Comparison of ENCODE assay signal across 26 mouse cellular contexts in the genomic region with DNA sequence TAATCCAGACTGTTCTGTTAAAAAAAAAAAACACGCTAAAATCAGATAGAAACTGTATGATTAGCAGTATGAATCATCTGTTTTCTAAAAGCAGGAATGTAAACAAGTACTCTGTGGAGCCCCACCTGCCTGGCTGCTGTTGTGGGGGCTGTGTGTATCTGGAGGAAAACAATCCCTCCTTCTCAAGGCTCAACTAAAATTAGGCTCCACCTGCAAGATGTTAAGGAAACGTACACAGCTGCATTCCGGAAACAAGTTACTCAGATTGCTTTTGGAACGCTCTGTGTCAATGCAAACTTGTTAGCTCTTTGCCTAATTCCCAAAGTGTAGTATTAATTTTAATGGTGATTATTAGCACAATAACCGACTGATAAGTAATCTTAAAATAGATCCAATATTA.
A peak's percentile ranks its signal among the peaks of the same experiment; 100 is the strongest.
DNase-seq lines count a peak whose midpoint lies in the region; ATAC-seq and TF ChIP-seq lines count a peak whose summit lies in the region.
"Had no signal": no experiment of that assay in that cellular context is flagged by ENCODE, and none has a peak within 500 bp of the region (broad histone marks: within the 10 kb centered on the region; RNA-seq: fewer than 3 reads in every experiment).

No protein-coding gene starts in this region.

- peaks cover 31% of the 10 kb centered on the region for H3K4me1 ChIP-seq in heart, embryonic 16.5 days (ENCODE audit: control insufficient read depth, insufficient read depth, low read length)
- peaks cover 25% of the 10 kb centered on the region; the same call in 1 of the 2 replicates for H3K4me1 ChIP-seq in lung, postnatal 0 days (ENCODE audit: insufficient read depth, low read depth, low read length)
- H3K4me1 ChIP-seq in embryonic facial prominence, embryonic 10.5 days: peaks cover 77% of the 10 kb centered on the region
- no peaks in the 10 kb centered on the region for H3K4me1 ChIP-seq in stomach, postnatal 0 days (replicated peaks; ENCODE audit: control insufficient read depth, insufficient read depth)

- intact Hi-C loops in heart, postnatal 10 days (cut with DNase I): loop anchor here (5.0 kb wide), 1 partner anchor 94 kb away; the partner anchor contains the start of gene Adgrl2

- ATAC-seq in heart, embryonic 16.5 days (replicated peaks; ENCODE audit: extremely low read depth, insufficient read depth, low FRiP score): no peak
- no peak for ATAC-seq in lung, postnatal 0 days
- ATAC-seq in stomach, postnatal 0 days (ENCODE audit: low FRiP score, low TSS enrichment): no peak
- ATAC-seq: CD4-positive, CD25-positive, alpha-beta regulatory T cell, adult 4 months; forebrain, embryonic 14.5 days; midbrain, embryonic 16.5 days had no signal

- 35% methylated on average over 5 of the region's 5 CpGs for WGBS in heart, embryonic 16.5 days
- 19% methylated on average over 5 of the region's 5 CpGs for WGBS in lung, postnatal 0 days
- 43% methylated on average over 5 of the region's 5 CpGs for WGBS in embryonic facial prominence, embryonic 10.5 days
- 18% methylated on average over 5 of the region's 5 CpGs for WGBS in stomach, postnatal 0 days

- H3K36me3 ChIP-seq in heart, embryonic 16.5 days (ENCODE audit: control insufficient read depth, insufficient read depth): no peaks in the 10 kb centered on the region
- no peaks in the 10 kb centered on the region for H3K36me3 ChIP-seq in lung, postnatal 0 days (ENCODE audit: insufficient read depth, low read length)
- no peaks in the 10 kb centered on the region for H3K36me3 ChIP-seq in embryonic facial prominence, embryonic 10.5 days (replicated peaks)
- no peaks in the 10 kb centered on the region for H3K36me3 ChIP-seq in stomach, postnatal 0 days (ENCODE audit: control insufficient read depth, insufficient read depth, low read length)
- H3K36me3 ChIP-seq: heart, embryonic 13.5 days; midbrain, embryonic 10.5 days; neural tube, embryonic 13.5 days had no signal

- H3K27ac ChIP-seq in heart, embryonic 16.5 days (ENCODE audit: low read length): 0 out of 2 replicates have a peak overlapping the region, but pooled peaks have one; percentile 10
- H3K27ac ChIP-seq in lung, postnatal 0 days (ENCODE audit: low read length): no peak overlapping the region
- H3K27ac ChIP-seq in embryonic facial prominence, embryonic 10.5 days (replicated peaks): no peak overlapping the region
- no peak overlapping the region for H3K27ac ChIP-seq in stomach, postnatal 0 days (replicated peaks)
- H3K27ac ChIP-seq: heart, adult 2 months; hindbrain, embryonic 14.5 days; layer of hippocampus, adult 2 months; neural tube, embryonic 13.5 days had no signal

- TF ChIP-seq CTCF in lung, postnatal 0 days (IDR thresholded peaks at IDR 0.05): no peak
- TF ChIP-seq CTCF in stomach, postnatal 0 days (IDR thresholded peaks at IDR 0.05; ENCODE audit: low read depth): no peak

- H3K9me3 ChIP-seq in heart, embryonic 16.5 days (replicated peaks; ENCODE audit: control insufficient read depth, low read length): no peaks in the 10 kb centered on the region
- no peaks in the 10 kb centered on the region for H3K9me3 ChIP-seq in lung, postnatal 0 days (ENCODE audit: low read length)
- H3K9me3 ChIP-seq in embryonic facial prominence, embryonic 10.5 days: no peaks in the 10 kb centered on the region
- no peaks in the 10 kb centered on the region for H3K9me3 ChIP-seq in stomach, postnatal 0 days (ENCODE audit: control insufficient read depth, low read length)
- H3K9me3 ChIP-seq: heart, embryonic 13.5 days; midbrain, embryonic 10.5 days; neural tube, embryonic 13.5 days had no signal

- H3K27me3 ChIP-seq in heart, embryonic 16.5 days (ENCODE audit: control insufficient read depth, insufficient read depth, low read length): no peaks in the 10 kb centered on the region
- H3K27me3 ChIP-seq in lung, postnatal 0 days (replicated peaks; ENCODE audit: insufficient read depth, low read length): no peaks in the 10 kb centered on the region
- H3K27me3 ChIP-seq in embryonic facial prominence, embryonic 10.5 days (replicated peaks; ENCODE audit: low read depth, poor library complexity, severe bottlenecking): peaks cover 11% of the 10 kb centered on the region
- H3K27me3 ChIP-seq in stomach, postnatal 0 days (ENCODE audit: control insufficient read depth, insufficient read depth, low read length): no peaks in the 10 kb centered on the region
- H3K27me3 ChIP-seq: heart, embryonic 13.5 days had no signal

- no peak for DNase-seq in heart, postnatal 10 days
- no peak for DNase-seq in lung, postnatal 0 days (ENCODE audit: low spot score)
- no peak for DNase-seq in lung, postnatal 4 days
- DNase-seq in embryonic facial prominence, embryonic 10.5 days (ENCODE audit: low spot score): peak; percentile 39
- DNase-seq in stomach, postnatal 0 days (ENCODE audit: low spot score): peak; percentile 24
- DNase-seq in layer of hippocampus, adult 18-20 months (ENCODE audit: low spot score in 2 of 2): no peak
- DNase-seq in thymus, postnatal 10 days (ENCODE audit: low spot score in 2 of 2): no peak
- DNase-seq: cerebellum, adult 2 months; gastrocnemius, postnatal 14 days; heart, adult 2 months; heart, postnatal 4 days; right cerebral cortex, adult 18-20 months; right cerebral cortex, postnatal 4 days; thymus, adult 18-20 months; thymus, postnatal 4 days had no signal

- H3K9ac ChIP-seq in heart, embryonic 16.5 days (ENCODE audit: low read length): no peak overlapping the region
- no peak overlapping the region for H3K9ac ChIP-seq in lung, postnatal 0 days (replicated peaks; ENCODE audit: low read depth)
- no peak overlapping the region for H3K9ac ChIP-seq in stomach, postnatal 0 days (ENCODE audit: low read length)
- H3K9ac ChIP-seq: heart, embryonic 13.5 days; hindbrain, embryonic 14.5 days; neural tube, embryonic 13.5 days had no signal

- TF ChIP-seq EP300 in lung, postnatal 0 days (IDR thresholded peaks at IDR 0.05): 0 out of 2 replicates have a peak, but pooled peaks have one; percentile 36
- TF ChIP-seq EP300 in stomach, postnatal 0 days (optimal IDR thresholded peaks at IDR 0.05): no peak

- H3K4me2 ChIP-seq in heart, embryonic 16.5 days (ENCODE audit: low read depth, low read length): no peak overlapping the region
- no peak overlapping the region; the same call in 1 of the 2 replicates for H3K4me2 ChIP-seq in lung, postnatal 0 days (replicated peaks; ENCODE audit: low read depth, low read length)
- no peak overlapping the region for H3K4me2 ChIP-seq in stomach, postnatal 0 days (replicated peaks; ENCODE audit: low read depth)
- H3K4me2 ChIP-seq: heart, embryonic 13.5 days; hindbrain, embryonic 14.5 days; neural tube, embryonic 13.5 days had no signal

- H3K4me3 ChIP-seq in heart, embryonic 16.5 days (ENCODE audit: low read length): no peak overlapping the region
- no peak overlapping the region for H3K4me3 ChIP-seq in lung, postnatal 0 days (ENCODE audit: low read depth, low read length)
- no peak overlapping the region for H3K4me3 ChIP-seq in embryonic facial prominence, embryonic 10.5 days
- no peak overlapping the region for H3K4me3 ChIP-seq in stomach, postnatal 0 days (ENCODE audit: low read depth, low read length)
- H3K4me3 ChIP-seq: erythroblast, embryonic 14.5 days; heart, adult 2 months; heart, embryonic 13.5 days; layer of hippocampus, adult 2 months; midbrain, embryonic 10.5 days; myocyte; neural tube, embryonic 13.5 days had no signal

Comparison
In these comparisons a context has a peak if more than half of its experiments do, and no peak if none do; other contexts are left out.
1. DNase-seq: peak in embryonic facial prominence, embryonic 10.5 days (single experiment) and stomach, postnatal 0 days (single experiment); none in heart, postnatal 10 days (0 of 2), lung, postnatal 0 days (single experiment), lung, postnatal 4 days (0 of 2), layer of hippocampus, adult 18-20 months (0 of 2) and thymus, postnatal 10 days (0 of 2).